Mouse (Mus musculus): Measurements from ENCODE around the gene Tectb. TPM values are rescaled to one million over a fixed set of nuclear protein-coding genes. Genes with fewer than 3 reads are reported as not detected.

Gene Tectb
- total RNA-seq, 2 experiments from 2014 or later: 0.79 to 1.3 TPM

Small RNA genes within 50 kb of the gene (microRNA-seq; reads per million reads assigned to microRNA genes)
- gene Mir6715: 0.64 to 1.3 reads per million in 2 experiments

Other genes with a start within 250 kb of the Tectb start
- 100 to 1,000 TPM; 110 to 114 TPM for gene Gpam, start 53.5 kb upstream of the Tectb start, total RNA-seq (2021)
- under 1 TPM; 0.11 to 0.16 TPM for gene Gucy2g, start 60.5 kb downstream of the Tectb start, total RNA-seq (2021)
- gene Acsl5, start 71.2 kb downstream of the Tectb start, total RNA-seq (2021): 10 to 100 TPM in 1 of 2 experiments, 1 to 10 TPM in 1; 6.2 to 12.6 TPM
- 10 to 100 TPM; 19.8 to 26.7 TPM for gene Zdhhc6, start 135.3 kb downstream of the Tectb start, total RNA-seq (2021)
- gene Vti1a, start 135.6 kb downstream of the Tectb start, total RNA-seq (2021): 10 to 100 TPM; 14.8 to 15.6 TPM